Mouse (Mus musculus) gastrocnemius, adult 18-20 months (tissue): Measurements from ENCODE around the gene Astl. TPM values are rescaled to one million over a fixed set of nuclear protein-coding genes. Genes with fewer than 3 reads are reported as not detected.
A peak's percentile ranks its signal among the peaks of the same experiment; 100 is the strongest.
"Not testable (repeated sequence)": the region's sequence is repeated elsewhere in the genome, so short reads cannot be mapped to it uniquely, and the experiment has no call there.

Source experiments
- DNase-seq: peaks from one replicate; pipeline ENCODE4 v3.0.0; 2021; ENCODE audit warnings: low spot score
- long read RNA-seq, 2 experiments: library from polyadenylated mRNA; stranded (forward); transcript quantifications; one replicate each; pipeline ENCODE4 v2.0.0; 2021
- total RNA-seq, 2 experiments: library from RNA; stranded (reverse); gene quantifications; 2 replicates each; pipeline ENCODE4 v1.2.3; 2021

Gene Astl
- total RNA-seq: not detected
- long read RNA-seq, experiment 1: 0 reads
- long read RNA-seq, experiment 2: 0 reads

DNA sequence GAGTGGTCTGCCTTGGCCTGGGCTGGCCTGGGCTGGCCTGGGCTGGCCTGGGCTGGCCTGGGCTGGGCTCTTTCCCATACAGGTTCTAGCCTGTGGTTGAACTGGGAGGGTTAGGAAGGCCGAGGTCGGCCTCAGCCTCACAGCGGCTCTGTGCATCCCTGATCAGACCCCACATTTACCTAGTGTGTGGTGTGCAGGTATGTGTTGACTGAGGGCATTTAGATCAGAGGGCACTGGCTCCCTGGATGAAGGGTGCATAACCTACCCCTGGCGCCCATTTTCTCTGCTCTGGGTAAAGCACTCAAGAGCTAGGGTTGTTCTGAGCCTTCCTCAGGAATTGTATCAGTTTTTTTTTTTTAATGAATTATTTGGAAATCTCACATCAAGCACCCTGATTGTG, at the start of gene Astl:
Gene Astl (plus strand): TSS at position 224 of the 400 bp plus-strand sequence.
- DNase-seq: no peak

DNA sequence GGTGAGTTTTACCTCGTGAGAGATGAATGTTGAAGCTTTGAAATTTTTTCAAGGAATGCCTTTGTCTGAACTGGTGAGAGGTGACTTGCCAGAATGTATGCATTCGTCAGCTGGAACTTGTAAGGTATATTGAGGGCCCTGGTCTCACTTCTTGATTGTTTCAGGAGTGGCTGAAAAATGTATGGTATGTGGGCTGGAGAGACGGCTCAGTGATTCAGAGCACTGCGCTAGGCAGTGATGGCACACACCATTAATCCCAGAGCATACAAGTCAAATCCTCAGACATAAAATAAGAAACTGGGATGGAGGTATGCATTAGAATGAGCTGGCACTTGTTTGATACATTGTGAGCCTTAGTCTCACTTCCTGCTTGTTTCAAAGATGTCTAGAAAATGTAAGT, 46.2 kb upstream of the Astl start:
- no peak for DNase-seq

DNA sequence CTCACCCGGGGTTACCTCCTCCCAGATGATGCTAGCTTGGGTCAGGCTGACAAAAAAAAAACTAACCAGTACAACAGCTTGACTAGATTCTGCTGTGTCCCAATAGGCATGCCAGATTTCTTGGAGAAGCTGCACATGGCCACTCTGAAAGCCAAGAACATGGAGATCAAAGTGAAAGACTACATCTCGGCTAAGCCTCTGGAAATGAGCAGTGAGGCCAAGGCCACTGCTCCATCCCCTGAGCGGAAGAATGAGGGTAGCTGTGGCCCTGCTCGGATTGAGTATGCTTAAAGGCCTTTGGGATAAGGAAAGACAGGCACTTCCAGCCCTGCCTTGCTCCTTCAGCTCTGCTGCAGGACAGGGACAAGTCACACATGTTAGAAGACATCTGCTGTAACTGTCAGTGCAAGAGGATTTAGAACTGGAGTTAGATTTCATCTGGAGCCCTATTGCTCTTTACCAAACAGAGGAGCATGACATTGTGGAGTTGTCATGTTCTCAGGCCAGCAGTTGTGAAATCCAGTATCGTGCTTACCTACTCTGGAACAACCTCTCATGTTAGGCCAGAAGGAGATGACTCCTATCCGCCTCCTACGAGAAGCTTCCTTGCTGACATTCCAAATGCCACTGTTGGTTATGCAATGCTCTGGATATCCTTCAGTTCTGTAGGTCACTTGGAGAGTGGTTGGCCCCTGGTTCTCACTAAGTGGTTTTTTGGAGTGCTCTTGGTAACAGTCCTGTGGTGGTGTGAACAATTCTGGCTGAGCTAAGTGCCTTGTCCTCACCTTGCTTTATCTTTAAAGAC, 41.2 kb upstream of the Astl start:
- DNase-seq: peak; percentile 80

DNA sequence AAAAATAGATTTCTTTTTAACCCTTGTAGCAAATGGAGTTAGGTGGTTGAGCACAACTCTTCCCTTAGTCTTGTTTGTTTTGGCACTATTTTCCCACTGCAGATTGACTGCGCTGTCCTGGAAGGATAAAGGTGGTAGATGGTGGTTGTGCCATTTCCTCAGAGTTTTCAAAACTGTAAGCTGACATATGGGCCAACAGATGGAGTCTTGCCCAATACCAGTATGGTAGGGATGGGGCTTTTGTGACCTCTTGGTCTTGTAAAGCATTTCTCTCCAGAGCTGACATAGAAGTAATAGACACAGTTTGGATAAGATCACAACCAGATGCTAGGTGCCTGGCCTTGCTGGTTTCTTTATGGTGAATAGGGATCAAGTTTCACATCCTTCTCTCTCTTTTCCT, 40.4 kb upstream of the Astl start:
- no peak for DNase-seq

DNA sequence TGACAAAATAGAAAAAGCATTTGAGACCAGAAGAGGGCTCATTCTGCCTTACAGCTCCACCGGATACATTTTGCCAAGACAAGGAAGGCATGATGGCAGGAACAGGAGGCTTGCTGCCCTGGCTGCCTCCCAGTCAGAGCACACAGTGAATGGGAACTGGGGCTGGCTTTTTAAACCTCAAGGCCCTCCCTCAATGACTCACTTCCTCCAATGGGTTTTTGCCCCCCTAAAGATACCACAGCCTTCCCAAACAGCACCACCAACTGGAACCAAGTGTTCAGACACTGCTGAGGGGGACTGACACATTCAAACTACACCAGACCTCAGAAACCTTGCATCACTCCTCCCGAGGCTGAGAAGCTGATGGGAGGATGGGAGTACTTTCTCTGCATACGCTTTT, 37.7 kb upstream of the Astl start:
- no peak for DNase-seq

DNA sequence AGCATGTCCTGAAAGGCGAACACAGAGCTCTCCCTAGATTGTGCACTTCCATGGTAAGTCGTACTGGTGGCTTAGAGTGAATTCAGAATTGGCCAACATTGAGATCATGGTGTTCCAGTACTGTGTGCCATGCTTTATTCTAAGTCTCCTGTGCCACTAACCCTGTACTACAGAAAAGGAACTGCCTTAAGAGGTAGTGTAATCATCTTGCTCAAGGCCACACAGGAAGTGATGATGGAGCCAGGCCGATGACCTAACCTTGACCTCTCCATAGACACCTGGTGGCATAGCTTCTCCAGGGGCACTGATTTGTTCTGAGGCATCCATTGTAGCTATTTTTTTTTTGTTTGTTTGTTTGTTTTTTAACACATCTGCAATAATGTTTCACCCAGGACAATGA, 36.6 kb upstream of the Astl start:
- no peak for DNase-seq

DNA sequence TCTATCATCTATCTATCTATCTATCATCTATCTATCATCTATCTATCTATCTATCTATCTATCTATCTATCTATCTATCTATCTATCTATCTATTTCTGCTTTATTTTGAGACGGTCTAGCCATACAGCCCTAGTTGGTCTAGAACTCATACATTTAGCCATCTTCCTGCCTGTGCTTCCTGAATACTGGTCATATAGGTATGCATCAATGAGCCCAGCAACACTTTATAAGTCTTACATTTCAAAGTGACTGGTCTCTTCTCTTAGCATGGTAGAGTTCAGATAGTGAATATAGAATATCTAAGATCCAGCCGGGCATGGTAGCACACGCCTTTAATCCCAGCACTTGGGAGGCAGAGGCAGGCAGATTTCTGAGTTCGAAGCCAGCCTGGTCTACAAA, 34.2 kb upstream of the Astl start:
- not testable (repeated sequence) for DNase-seq

DNA sequence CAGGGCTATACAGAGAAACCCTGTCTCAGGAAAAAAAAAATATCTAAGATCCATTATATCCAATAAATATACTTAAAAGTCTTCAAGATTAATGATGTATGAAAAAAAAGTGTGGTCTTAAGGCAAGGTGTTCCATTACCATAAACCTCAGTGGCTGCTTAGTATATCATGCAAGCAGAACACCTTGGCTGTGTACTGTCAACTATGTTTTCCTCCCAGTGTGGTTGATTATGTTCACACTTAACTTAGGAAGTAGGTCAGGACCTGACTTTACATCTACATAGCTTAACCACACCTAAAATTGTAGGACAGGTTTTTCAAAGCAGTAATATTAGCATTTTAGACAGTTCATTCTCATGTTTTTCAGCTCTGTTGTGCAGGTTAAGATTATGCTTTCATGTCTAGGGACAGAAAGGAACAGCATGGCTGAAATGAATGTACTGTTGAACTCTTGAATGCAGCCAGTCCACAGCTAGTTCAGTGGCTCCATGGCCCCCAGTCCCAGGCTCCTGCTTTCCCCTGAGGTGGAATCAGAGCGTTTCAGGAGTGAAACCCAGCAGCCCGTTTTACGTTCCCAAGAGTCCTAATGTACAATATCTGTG, 33.7 kb upstream of the Astl start:
- no peak for DNase-seq

DNA sequence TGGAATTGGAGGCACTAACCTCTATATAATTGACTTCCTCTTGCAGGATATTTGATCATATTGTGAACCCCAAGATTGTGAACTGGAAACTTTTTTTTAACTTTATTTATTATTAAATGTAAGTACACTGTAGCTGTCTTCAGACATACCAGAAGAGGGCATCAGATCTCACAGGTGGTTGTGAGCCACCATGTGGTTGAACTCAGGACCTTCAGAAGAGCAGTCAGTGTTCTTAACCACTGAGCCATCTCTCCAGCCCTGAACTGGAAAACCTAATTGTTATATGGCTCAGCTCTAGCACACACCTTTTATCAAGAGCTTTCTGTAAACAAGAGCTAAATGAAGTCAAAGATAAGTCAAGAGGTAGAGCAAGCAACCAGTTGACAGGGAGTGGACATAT, 32.3 kb upstream of the Astl start:
- DNase-seq: no peak

DNA sequence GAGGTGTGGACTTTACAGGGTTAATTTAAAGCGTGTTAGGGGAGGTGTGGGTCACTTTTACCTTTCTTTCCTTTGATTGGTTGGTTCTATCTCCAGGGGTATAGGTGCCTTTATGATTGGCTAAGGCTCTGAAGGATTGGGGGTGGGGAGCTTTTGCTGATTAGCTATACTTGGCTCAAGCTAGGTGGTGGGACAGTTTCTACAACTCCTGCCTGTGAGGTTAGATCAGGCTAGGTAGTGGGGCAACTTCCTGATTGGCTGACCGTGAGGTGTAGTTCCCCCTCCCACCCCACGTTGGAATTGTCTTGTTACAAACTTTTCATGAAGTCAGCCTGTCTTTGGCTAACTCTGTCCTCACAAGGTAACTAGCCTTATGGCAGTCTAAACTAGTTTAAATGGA, 31.3 kb upstream of the Astl start:
- no peak for DNase-seq

DNA sequence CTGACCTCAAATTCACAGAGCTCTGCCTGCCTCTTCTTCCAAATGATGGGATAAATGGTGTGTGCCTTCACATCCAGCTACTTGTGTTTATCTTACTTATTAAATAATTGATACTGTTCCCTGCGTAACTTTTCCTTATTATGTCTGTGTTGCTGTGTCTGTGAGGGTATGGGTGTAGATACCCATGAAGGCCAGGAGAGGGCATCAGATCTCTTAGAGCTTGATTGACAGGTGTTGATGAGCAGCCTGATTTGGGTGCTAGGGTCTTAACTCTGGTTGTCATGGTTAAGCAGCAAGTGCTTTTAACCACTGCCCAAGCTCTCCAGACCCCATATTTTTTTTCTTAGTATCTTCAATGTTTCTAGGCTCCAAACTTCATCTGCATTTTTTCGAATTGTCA, 29.8 kb upstream of the Astl start:
- DNase-seq: no peak

DNA sequence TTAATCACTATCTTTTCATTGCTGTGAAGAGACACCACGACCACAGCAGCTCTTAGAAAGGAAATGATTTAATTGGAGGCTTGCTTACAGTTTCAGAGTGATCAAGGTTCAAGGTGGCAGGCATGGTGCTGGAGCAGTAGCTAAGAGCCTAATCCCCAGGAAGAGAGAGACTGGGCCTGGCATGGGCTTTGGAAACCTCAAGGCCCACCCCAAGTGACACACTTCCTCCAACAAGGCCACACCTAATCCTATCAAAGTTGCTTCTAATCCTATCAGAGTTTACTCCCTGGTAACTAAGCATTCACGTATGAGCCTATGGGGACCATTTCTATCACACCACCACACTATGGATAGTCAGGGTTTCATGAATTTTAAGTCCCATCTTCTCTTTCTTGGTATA, 28.2 kb upstream of the Astl start:
- DNase-seq: no peak

DNA sequence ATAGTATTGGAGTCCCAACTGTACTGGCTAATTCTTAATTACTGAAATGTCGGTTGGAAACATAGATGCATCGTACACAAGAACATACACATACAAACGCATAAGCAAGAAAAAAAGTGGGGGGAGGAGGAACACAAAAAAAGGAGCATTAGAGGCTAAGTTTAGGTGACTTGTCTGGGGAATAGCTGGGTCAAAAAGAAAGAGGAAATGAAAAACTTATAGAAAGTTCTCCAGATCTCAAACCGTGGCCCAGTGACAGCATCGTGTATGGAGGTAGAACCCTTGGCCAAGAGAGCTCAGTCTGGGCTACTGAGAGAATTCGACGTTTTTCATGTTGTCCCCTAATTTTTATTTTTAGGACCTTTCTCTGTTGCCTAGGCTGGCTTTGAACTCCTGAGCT, 27.8 kb upstream of the Astl start:
- DNase-seq: no peak

DNA sequence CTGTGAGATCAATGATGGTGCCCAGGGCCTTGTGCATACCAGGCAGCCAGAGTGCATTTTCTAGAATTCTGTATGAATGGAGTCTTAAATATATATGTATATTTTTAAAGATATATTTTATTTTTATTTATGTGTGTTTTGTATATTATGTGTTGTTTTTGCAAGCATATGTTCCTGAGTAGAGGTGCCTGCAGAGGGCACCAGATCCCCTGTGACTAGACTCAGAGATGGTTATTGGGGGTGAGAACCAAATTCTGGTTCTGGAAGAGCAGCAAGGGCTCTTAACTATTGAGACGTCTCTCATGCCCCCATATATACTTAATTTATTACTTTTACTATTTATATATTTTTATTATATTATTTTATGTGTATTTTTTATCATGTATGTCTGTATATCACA, 27.2 kb upstream of the Astl start:
- DNase-seq: no peak

DNA sequence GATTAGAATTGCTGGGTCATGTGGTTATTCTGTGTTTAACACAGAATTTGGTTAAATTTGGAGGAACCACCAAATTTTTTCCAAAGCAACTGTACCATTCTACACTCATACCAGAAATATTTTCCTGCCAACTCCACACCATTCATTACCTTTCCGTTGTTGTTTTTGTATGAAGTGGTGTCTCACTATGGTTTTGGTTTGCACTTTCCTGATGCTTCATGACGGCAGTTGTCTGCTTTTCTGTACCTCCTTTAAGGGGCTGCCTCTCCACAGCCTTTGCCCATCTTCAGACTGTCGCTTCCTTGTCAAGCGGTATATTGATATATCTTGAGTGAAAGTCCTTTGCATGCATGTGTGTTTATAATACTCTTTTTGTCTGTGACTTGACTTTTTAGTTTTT, 25.6 kb upstream of the Astl start:
- DNase-seq: no peak

DNA sequence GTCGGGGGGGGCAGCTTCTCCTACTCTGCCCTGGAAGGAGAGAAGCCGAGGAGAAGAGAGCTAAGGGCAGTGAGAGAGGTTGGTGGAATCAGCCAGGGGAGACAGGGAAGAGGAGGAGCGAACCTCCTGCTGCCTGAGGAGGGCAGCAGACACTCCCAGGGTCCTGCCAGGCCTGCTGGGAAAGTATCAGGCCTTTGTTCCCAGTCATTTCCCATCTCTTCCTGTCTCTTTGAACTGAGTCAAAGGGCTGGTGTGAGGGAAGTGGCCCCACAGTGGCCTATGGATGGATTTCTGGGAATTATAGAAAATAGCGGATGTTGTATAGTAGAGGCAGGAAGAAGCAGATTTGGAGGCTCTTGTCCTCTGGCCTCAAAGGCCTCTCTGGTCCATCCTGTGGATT, 24.6 kb upstream of the Astl start:
- DNase-seq: no peak

DNA sequence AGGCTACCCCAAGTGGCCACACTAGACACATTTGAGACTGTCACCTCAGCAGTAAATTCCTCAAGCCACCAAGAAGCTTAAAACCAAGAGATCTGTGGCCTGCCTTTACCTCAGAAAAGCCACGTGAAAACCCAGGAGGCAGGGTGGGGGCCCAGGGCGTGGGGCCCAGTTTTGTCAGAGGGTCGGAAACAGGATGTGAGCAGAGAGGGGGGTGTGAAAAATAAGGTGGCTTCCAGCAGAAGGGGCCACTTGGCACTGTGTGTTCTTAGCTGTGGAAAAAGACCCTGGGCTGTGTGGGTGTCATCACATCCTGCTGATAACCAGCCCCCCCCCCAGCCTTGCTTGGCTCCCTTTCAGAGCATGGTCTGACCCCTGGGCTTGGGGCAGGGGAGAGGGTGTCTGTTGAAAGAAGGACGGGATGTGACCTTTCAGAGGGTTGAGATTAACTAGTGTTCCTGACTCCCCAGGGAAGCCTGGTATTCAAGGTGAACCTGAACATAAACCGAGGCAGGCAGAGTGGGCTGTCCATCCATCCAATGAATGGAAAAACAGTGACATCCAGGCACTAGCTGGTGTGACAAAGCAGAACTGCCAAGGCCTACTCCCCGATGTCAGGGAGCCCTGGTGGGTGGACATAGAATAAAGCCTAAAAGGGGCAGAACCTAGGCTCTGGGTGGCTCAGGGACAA, 23.8 kb upstream of the Astl start:
- no peak for DNase-seq

DNA sequence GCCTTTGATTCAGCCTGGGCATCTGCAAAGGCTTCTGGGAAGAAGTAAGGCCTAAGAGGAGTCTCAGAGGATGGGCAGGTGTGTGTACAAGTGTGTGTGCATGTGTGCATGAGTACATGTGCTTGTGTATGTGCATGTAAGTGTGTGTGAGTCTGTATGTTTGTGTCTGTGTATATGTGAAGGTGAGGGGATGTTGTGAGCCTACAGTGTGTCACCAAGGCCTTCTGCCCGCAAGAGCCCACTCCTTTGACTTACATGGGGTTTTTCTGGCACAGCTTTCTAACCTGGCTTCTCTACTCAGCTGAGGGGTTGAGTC, 23.3 kb upstream of the Astl start:
- DNase-seq: no peak

DNA sequence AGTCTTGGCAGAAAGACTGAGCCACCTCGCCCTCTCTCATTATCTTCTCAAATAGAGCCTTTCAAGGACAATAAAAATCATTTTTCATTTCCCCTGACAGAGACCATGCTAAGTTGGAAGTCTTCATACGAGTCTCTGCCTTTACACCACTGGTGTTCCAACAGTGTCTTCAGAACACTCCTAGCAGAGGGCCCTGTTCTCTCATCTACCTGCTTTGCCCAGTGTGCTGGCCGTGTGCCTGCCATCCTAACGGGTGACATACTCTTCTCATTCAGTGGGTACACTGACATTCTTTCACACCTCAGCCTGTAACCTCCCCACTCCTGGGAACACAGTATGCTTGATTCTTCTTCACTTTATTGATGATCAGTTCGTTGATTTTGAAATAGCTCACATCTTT, 22.0 kb upstream of the Astl start:
- DNase-seq: no peak

DNA sequence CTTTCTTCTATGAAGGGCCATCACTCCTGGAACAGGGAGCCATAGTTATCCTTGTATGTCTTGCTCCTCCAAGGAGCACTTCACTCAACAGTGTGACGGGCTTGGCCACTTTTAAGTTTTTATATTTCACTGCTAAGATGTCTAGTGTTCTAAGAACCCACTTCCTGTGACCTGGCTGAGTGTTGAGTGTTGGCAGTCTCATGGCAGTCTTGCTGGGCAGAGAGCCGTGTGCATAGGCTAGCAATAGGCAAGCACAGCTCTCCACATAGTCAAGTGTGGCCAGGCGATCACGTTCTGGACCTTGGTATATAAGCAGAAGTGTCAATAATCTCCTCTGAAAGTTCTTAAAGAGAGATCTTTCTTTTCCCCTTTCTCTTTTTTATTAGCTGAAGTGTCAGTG, 20.3 kb upstream of the Astl start:
- no peak for DNase-seq

DNA sequence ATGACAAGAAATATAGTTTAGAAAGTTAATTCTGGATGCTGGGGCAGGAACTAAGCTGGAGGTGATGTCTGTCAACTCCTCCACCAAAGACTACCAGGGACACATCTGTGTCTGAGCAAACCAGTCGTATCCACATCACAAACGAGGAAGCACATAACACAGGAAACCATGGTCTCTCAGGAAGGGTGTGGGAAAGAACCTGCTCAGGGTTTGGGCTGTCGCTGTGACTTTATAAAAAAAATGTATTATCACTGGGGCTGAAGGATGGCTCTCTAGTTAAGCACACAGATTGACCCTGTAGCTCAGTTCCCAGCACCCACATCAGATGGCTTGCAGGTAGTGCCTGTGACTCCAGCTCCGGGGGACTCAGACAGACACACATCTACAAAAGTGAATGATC, 19.4 kb upstream of the Astl start:
- DNase-seq: no peak

DNA sequence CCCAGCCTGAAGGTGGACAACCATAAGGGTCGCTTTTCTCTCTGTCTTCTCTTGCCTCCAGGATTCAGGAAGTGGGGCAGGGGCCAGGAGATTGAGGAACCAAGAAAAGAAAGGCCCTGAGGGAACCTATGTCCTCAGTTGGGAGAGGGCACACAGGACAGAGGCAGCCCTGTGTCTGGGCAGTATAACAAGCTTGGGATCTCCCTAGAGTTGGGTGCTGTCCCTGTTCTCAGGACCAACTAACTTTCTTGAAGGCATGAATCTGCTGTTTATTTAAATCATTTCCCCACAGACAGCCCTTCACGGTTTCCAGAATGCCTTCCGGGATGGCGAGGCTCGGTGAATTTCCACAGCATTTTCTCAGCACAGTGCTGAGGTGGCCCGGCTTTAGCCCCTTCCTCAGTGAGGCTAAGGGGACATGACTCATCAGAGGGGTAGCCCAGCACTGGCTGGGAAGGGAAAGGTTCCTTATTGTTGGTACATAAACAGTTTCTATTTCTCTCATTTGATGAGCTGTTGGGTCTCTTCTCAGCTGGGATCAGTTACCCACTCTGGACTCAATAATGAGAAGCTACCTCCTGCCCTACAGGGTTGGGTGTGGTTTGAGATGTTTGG, 15.7 kb upstream of the Astl start:
- no peak for DNase-seq

DNA sequence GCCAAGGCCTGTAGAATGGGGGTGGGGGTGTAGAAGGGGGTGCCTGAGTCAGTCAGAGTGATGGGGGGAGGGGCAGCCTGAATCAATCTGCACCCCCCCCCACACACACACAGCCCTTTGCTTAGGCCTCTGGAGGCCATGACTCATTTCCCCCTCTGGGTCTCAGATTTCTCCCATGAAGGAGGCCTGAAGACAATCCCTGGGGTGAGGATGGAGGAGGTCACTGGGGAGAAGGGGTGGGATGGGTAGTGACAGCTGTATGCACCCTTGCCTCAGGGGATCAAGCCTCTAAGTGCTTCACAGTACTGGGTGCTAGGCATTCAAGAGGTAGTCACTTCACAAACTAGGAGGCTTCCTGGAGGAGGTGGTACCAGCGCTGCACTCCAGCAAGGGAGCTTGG, 14.8 kb upstream of the Astl start:
- no peak for DNase-seq
